Mouse (Mus musculus) megakaryocyte, embryonic 14.5 days (primary cell): ENCODE measurements around the gene Plxna1.

ENCODE experiments used
- FLI1 ChIP-seq: IDR thresholded peaks from 2 replicates; pipeline ENCODE4 v1.6.1; 2012; ENCODE audit warnings: low read length, inconsistent platforms, mixed read lengths
- GATA1 ChIP-seq: IDR thresholded peaks from 3 replicates; pipeline ENCODE4 v1.6.1; 2012; ENCODE audit warnings: mixed read lengths, low read length, inconsistent platforms, borderline replicate concordance

- TF ChIP-seq GATA1 (no peak), FLI1 (no peak)
Observed at GRCm38 (mm10) chr6:89351441-89352137, 10.8 kb downstream of the Plxna1 start.
